Mouse (Mus musculus): ENCODE results near the gene Kcnj6. TPM values are rescaled to one million over a fixed set of nuclear protein-coding genes. Genes with fewer than 3 reads are reported as not detected.

Gene Kcnj6
- polyA plus RNA-seq, 1 experiment, result not detected

- WGBS, result 73% methylated on average over 2 of the region's 2 CpGs
- no peak overlapping the region for H3K27ac ChIP-seq (ENCODE audit: control insufficient read depth, insufficient read depth, low read depth, low read length, poor library complexity)
- no peak overlapping the region for H3K4me3 ChIP-seq (replicated peaks; ENCODE audit: control insufficient read depth, low read depth, low read length)
- no peaks in the 10 kb centered on the region; the same call in 1 of the 2 replicates for H3K4me1 ChIP-seq (ENCODE audit: control insufficient read depth, insufficient read depth, low read length)
- TF ChIP-seq CTCF (IDR thresholded peaks at IDR 0.05; ENCODE audit: control insufficient read depth, insufficient read depth, low read length) (no peak), POLR2A (IDR thresholded peaks at IDR 0.05; ENCODE audit: borderline replicate concordance, control insufficient read depth, low read depth, low read length) (no peak)
Measured at GRCm38 (mm10) chr16:94968472-94968871, 29.0 kb downstream of the Kcnj6 start.

- WGBS, result 82% methylated on average over 9 of the region's 9 CpGs
Measured at GRCm38 (mm10) chr16:94957156-94957828, 40.2 kb downstream of the Kcnj6 start.

GRCm38 (mm10) chr16:94956410-94956809, 41.1 kb downstream of the Kcnj6 start:
- Histone ChIP-seq H3K4me3 (replicated peaks; ENCODE audit: control insufficient read depth, low read depth, low read length) (no peak overlapping the region), H3K4me1 (ENCODE audit: control insufficient read depth, insufficient read depth, low read length) (no peaks in the 10 kb centered on the region; the same call in 1 of the 2 replicates), H3K27ac (ENCODE audit: control insufficient read depth, insufficient read depth, low read depth, low read length, poor library complexity) (no peak overlapping the region)
- no peak for TF ChIP-seq CTCF (IDR thresholded peaks at IDR 0.05; ENCODE audit: control insufficient read depth, insufficient read depth, low read length)
- no peak for TF ChIP-seq POLR2A (IDR thresholded peaks at IDR 0.05; ENCODE audit: borderline replicate concordance, control insufficient read depth, low read depth, low read length)
- WGBS, result 58% methylated on average over 6 of the region's 6 CpGs

More at GRCm38 (mm10) chr16:94957156-94957828, 40.2 kb downstream of the Kcnj6 start:
- Histone ChIP-seq H3K4me1 (ENCODE audit: control insufficient read depth, insufficient read depth, low read length) (no peaks in the 10 kb centered on the region; the same call in 1 of the 2 replicates), H3K27ac (ENCODE audit: control insufficient read depth, insufficient read depth, low read depth, low read length, poor library complexity) (no peak overlapping the region), H3K4me3 (replicated peaks; ENCODE audit: control insufficient read depth, low read depth, low read length) (no peak overlapping the region)
- TF ChIP-seq POLR2A (IDR thresholded peaks at IDR 0.05; ENCODE audit: borderline replicate concordance, control insufficient read depth, low read depth, low read length), result no peak
- TF ChIP-seq CTCF (IDR thresholded peaks at IDR 0.05; ENCODE audit: control insufficient read depth, insufficient read depth, low read length), result no peak

DNA sequence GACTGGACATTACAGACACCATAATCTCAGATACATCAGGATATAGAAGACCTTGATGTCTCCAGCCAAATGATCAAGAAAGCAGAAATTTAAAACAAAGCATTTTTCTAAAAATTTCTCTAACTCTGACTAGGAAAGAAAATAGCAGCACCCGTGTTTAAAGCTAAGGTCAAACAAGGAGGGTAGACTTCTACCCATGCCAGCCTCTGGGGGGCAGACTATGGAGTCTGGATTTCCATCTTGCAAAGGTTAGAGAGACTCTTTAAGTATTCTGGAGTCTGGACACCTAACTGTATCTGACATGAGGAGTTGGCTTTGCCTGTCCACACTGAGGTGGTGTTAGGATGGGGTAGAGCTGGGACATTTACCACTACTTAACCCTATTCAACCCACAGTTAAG, 44.2 kb downstream of the Kcnj6 start:
- Histone ChIP-seq H3K4me1 (ENCODE audit: control insufficient read depth, insufficient read depth, low read length) (no peaks in the 10 kb centered on the region), H3K4me3 (replicated peaks; ENCODE audit: control insufficient read depth, low read depth, low read length) (no peak overlapping the region), H3K27ac (ENCODE audit: control insufficient read depth, insufficient read depth, low read depth, low read length, poor library complexity) (no peak overlapping the region)
- TF ChIP-seq POLR2A (IDR thresholded peaks at IDR 0.05; ENCODE audit: borderline replicate concordance, control insufficient read depth, low read depth, low read length) (no peak), CTCF (IDR thresholded peaks at IDR 0.05; ENCODE audit: control insufficient read depth, insufficient read depth, low read length) (no peak)
- WGBS, result 56% methylated on average over 1 of the region's 1 CpGs

DNA sequence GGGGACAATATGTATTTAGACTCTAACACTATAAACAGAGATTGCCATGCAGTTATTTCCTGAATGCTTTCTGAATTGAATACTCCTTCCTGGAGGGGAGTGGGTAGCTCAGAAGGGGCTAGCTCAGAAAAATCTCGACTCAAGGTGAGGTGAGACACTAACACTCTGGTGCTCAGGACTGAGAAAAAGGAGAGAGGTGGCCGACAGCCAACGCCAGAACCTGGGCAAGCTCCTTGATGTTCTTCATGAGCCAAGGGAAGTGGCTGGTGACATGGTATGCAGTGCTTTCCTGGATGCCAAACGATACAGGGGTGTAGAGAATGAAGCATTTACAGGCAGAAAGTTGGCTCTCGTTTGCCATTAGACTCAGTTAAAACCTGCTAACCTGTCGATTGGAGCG, 48.3 kb downstream of the Kcnj6 start:
- WGBS, result 76% methylated on average over 7 of the region's 7 CpGs
- H3K4me3 ChIP-seq (replicated peaks; ENCODE audit: control insufficient read depth, low read depth, low read length), result no peak overlapping the region
- TF ChIP-seq POLR2A (IDR thresholded peaks at IDR 0.05; ENCODE audit: borderline replicate concordance, control insufficient read depth, low read depth, low read length) (no peak), CTCF (IDR thresholded peaks at IDR 0.05; ENCODE audit: control insufficient read depth, insufficient read depth, low read length) (no peak)
- no peaks in the 10 kb centered on the region for H3K4me1 ChIP-seq (ENCODE audit: control insufficient read depth, insufficient read depth, low read length)
- no peak overlapping the region for H3K27ac ChIP-seq (ENCODE audit: control insufficient read depth, insufficient read depth, low read depth, low read length, poor library complexity)

- H3K4me1 ChIP-seq (ENCODE audit: control insufficient read depth, insufficient read depth, low read length), result no peaks in the 10 kb centered on the region
- 72% methylated on average over 5 of the region's 5 CpGs for WGBS
- H3K4me3 ChIP-seq (replicated peaks; ENCODE audit: control insufficient read depth, low read depth, low read length), result no peak overlapping the region
- no peak overlapping the region for H3K27ac ChIP-seq (ENCODE audit: control insufficient read depth, insufficient read depth, low read depth, low read length, poor library complexity)
- no peak for TF ChIP-seq POLR2A (IDR thresholded peaks at IDR 0.05; ENCODE audit: borderline replicate concordance, control insufficient read depth, low read depth, low read length)
- no peak for TF ChIP-seq CTCF (IDR thresholded peaks at IDR 0.05; ENCODE audit: control insufficient read depth, insufficient read depth, low read length)
Measured at GRCm38 (mm10) chr16:94946848-94947247, 50.7 kb downstream of the Kcnj6 start.

DNA sequence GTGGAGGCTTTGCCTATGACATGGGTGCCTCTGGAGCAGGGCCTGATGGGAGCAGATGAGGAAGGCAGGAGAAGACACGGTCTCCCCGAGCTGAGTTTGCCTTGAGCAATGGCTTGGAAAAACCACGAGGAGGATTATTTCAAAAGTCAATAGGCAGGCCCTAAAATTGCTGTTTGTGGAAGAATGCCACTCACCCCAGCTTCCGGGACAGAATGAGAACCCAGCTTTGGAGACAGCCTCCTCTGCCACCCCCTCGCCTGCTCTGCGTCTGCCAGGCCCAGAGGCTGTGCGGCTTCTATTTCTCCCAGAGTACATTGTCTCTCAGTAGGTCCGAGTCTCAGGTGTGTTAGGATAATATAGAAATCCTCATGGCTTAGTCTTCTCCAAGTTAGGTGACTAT, 64.8 kb downstream of the Kcnj6 start:
- Histone ChIP-seq H3K4me3 (replicated peaks; ENCODE audit: control insufficient read depth, low read depth, low read length) (no peak overlapping the region), H3K27ac (ENCODE audit: control insufficient read depth, insufficient read depth, low read depth, low read length, poor library complexity) (no peak overlapping the region), H3K4me1 (ENCODE audit: control insufficient read depth, insufficient read depth, low read length) (no peaks in the 10 kb centered on the region)
- 73% methylated on average over 8 of the region's 8 CpGs for WGBS
- TF ChIP-seq POLR2A (IDR thresholded peaks at IDR 0.05; ENCODE audit: borderline replicate concordance, control insufficient read depth, low read depth, low read length) (no peak), CTCF (IDR thresholded peaks at IDR 0.05; ENCODE audit: control insufficient read depth, insufficient read depth, low read length) (no peak)

DNA sequence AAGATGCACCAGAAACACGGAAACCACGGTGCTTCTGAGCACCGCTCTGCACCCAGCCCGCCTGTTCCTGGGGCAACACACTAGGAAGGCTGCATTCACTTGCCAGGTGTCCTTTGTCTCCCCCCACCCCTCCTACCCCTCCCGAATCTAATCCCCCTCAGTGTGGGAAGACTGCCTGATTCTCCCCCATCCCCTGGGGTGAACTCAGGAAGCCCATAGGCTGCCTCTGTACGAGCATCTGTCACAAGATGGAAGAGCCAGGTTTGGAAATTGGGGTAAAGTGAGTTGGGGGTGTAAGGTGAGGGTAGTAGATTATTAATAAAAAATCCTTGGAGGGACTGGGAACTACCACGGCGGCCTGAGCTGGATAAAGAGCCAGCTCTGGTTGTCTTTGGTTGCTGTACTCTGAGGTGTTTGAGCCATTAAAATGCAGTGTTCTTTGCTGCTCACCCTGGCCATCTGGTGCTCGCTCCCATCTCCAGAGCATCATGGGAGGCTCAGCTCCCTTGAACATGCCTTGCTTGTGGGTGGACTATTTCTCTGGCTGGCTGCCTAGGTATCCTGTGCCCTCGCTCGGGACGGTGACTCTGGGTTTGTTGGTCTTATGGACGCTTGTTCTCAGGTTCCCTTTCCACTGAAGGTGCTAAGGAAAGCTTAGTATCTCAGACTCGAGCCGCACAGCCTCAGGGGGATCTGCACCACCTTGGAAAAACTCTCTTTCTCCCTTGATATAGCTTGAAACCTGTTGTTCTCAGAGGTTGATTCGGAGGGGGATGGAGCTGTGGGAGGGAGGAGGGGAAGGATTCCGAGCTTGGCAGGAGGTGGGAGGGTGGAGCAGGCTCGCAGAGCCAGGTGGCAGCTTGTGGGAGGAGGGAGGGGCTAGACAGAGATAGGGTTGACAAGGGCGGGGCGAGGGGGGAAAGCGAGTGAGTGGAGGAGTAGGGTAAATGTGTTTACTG, 65.9 kb downstream of the Kcnj6 start:
- no peak overlapping the region for H3K4me3 ChIP-seq (replicated peaks; ENCODE audit: control insufficient read depth, low read depth, low read length)
- H3K4me1 ChIP-seq (ENCODE audit: control insufficient read depth, insufficient read depth, low read length), result no peaks in the 10 kb centered on the region
- TF ChIP-seq POLR2A (IDR thresholded peaks at IDR 0.05; ENCODE audit: borderline replicate concordance, control insufficient read depth, low read depth, low read length) (no peak), CTCF (IDR thresholded peaks at IDR 0.05; ENCODE audit: control insufficient read depth, insufficient read depth, low read length) (no peak)
- H3K27ac ChIP-seq (ENCODE audit: control insufficient read depth, insufficient read depth, low read depth, low read length, poor library complexity), result no peak overlapping the region
- WGBS, result 18% methylated on average over 21 of the region's 21 CpGs
